Mouse (Mus musculus) liver, adult 2 months (tissue): ENCODE measurements around the gene Mprip.

Source experiments
- CTCF ChIP-seq: fragments of 200-500 bp; IDR thresholded peaks from 2 replicates; pipeline ENCODE4 v1.5.1; 2011; ENCODE audit warnings: low read depth, low read length, control low read depth
- POLR2A ChIP-seq: fragments of 200-500 bp; IDR thresholded peaks from 2 replicates; pipeline ENCODE4 v1.6.1; 2011; ENCODE audit warnings: low read length, control low read depth; ENCODE audit not compliant: insufficient read depth; ENCODE audit errors: extremely low read depth

- TF ChIP-seq CTCF (no peak), POLR2A (no peak)
These were observed 126.2 kb downstream of the Mprip start, which contains the start of gene Pld6 for GRCm38 (mm10) chr11:59787199-59787781.
